Mouse (Mus musculus) R1 (cell line): ENCODE measurements around the gene Atp6v0b.

Experiments
- DNase-seq: peaks from one replicate; pipeline ENCODE4 v3.0.0-alpha.2; 2018; ENCODE audit warnings: low read depth, low spot score

The Atp6v0b gene

DNA sequence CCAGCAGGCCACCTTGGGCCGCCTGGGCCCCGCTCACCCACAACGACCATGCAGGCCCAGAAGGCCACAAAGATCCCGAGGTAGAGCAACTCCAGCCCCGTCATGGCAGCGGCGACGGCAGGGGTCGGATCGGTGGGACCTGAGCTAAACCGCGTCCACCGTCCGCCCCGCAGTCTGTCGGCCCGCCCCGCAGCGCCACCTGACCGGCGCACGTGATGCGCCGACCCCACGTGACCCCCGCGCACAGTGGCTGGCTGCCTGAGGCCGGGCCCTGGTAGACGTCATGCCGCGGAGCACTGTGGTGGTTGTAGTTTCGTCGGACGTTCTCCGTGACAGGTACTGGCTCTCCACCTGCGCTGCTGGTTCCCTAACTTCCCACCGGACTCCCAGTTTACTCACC is at the start of gene Atp6v0b:
TSS of gene Atp6v0b (minus strand) at position 201 of the 400 bp plus-strand sequence.
- peak; percentile 91 for DNase-seq

DNA sequence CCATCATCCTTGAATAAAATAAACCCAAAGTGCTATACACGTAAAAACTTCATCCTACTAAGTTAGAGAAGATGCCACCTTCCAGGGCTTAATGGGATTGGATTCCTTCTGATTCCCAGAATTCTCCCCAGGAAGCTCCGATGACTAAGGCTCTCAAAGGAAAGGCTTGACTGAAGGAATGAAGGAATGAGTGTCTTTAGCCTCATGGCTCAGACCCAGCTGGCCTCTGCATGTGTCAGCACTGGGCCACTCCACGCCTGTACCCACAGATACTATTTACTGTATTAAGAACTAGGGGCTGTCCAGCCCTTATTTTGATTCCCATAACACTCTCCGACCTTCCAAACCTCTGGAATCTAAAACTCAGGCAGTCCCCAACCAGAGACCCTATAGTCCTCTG is 46.9 kb upstream of the Atp6v0b start:
- DNase-seq = no peak

DNA sequence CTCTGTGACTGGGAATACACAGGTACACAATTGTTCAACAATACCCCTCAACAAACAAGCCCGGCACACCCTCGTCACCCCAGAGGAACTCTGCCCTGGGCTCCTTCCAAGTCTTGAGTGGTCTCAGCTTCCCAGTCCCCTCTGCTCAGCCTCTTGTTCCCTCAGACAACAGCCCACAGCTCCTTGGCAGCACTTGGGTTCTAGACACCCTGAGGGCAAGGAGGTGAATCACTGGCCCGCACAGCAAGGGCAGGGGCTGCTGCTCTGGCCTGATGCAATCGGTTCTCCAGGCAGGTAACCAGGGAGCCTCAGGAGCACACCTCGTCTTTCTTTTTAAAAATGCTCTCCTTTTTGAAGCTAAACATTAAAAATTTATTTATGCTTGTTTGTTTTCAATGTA is 46.1 kb upstream of the Atp6v0b start:
- DNase-seq = no peak

DNA sequence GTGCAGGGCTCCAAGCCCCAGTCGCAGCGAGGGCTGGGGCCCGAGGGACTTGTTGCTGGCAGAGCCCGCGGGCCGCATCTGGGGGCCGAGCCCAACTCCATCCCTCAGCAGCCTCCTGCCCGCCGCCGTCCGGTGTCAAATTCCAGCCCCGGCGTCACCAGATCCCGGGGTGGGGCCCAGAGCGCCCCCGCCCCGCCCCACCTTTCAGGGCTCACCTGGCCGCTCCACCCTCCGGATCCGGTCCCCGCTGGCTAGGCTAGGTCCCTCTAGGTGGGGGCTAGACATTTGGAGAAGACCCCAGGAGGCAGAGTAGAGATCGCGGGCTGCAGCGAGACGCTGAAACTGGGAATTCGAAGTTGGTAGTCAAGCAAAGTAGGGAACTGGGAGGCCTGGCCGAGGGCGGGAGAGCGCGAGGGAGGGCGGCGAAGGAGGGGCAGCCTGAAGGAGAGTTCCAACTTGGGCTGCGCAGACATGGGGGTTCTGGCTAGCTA is 42.3 kb upstream of the Atp6v0b start, which contains the start of gene Artn:
TSS of gene Artn (minus strand) at position 373 of the 491 bp plus-strand sequence.
- peak; percentile 58 for DNase-seq

DNA sequence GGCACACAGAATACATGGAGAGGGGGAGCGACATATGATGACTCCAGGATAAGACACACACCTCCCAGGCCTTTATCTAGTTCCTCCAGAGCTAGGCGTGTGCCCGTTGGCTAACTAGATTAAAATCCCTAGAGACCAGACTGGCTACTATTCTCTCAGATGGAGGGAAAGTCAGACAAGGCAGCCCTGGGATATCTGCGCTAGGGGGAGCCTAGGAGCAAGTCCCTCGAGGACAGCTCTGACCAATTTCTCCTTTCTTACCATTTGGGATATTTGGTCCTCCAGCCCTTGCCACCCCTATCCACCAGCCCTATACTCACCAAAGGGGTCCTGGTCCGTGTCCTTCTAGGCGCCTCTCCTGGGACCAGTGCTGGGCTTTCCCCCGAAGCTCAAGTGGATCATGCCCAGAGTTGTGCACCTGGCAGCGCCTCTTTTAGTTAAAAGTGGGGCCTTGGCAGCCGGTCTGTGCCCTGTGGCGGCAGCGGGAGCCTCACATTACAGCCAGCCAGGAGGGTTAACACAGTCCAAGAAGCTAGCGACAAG is 41.6 kb upstream of the Atp6v0b start:
- DNase-seq = peak; percentile 47

DNA sequence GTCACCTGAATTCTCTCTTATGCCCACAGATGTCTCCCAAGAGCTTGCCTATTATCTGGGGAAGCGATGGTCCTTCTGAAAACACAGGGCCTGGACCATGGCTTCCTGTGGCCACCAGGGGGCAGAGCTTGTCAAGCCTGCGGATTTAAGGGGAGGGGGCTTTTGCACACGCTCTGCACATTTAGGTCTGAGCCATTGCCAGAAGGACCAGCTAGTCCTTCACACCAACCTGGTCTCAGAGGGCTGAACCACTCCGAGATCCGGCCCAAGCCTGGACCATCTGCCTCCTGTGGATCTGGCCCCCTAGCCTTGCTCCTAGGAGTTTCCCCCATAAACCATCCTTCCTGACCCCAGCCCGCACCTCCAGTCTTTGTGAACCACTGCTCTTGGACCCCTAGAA is 41.1 kb upstream of the Atp6v0b start:
- DNase-seq = peak; percentile 76

DNA sequence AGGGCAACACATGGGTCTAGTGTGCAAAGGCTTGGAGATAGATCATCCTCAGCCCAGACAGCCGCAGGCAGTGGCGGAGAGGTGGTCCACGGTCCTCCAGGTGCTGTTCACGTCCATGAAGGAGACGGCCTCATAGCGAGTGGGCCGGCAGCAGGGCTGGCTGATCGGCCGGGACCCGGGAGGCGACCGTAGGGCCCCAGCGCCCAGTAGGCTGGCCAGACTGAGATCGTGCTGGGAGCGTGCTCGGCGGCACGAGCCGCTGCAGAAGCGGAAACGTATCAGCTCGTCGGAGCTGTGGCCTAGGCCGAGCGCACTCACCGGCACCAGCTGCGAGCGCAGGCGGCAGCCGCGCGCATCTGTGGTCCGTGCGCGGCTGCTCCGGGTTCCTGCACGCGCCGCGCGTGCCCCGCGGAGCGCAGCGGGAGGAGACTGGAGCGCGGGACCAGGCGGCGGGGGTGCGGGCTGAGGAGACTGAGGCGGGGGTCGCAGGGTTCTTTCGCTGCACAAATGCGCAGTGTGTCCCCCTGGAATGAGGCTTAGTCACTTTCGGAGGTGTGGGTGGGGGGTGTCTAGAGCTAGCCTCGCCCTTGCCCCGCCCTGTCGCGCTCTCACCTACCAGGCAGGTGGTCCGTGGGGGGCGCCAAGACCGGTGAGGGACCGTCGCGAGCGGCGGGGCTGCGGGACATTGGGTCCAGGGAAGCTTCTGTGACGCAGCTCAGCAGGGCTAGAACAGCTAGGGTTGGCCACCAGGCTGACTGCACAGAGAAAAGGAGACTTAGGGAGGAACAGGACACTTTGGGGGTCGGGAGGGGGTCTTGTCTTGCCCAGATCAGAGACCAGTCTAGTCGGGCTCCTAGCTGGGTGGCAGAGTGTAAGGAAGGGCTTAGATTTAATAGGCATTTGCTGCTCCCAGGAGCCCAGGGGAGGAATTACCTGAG is 39.7 kb upstream of the Atp6v0b start:
- DNase-seq = peak; percentile 42

DNA sequence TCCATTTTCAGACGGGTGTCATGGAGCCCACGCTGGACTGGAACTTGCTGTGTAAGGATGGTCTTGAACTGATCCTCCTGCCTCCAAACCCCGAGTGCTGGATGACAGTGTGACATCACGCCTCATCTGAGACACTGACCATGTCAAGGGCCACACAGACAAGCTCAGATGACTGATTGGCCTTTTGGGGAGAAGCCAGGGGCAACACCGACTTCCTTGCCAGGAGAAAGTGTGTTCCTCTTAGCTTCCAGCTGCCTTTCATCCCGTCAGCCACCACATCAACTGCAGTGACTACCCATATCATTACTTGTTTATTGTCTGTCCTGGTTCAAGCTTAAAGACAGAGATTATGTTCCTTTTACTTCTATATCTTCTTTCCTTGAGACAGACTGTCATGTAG is 37.8 kb upstream of the Atp6v0b start:
- DNase-seq = no peak

DNA sequence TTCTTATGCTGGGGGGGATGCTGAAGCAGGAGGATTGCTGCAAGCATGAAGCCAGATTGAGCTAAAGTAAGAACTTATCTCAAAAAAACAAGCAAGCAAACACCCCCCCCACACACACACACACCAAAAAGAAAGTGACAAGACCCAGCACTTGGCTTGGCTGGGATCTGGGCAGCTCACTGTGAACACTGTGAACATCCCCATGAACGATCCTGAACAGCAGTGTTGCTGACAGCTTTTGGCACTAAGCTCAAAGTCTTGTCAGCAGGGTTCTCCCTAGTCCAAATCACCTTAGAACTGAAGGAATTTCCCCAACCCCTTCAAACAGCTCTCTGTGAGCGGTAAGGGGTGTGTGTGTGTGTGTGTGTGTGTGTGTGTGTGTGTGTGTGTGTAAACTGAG is 36.3 kb upstream of the Atp6v0b start:
- DNase-seq = no peak

DNA sequence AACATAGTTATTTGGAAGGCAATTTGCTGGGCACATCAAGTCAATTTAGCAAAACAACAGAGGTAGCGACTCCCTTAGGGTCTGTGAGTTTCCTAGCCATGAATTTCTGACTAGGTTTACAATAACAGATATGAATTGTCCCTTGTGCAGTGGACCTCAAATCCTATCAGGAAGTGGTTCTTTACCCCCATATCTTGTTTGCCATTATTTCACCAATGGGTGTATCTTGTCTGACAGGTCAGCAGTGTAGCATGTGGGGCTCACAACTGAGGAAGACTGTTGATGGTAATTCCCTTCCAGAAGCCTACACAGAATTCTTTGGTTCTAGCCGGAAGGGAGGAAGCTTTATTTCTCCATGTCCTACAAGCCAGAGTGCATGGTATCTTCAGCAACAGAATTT is 34.2 kb upstream of the Atp6v0b start:
- no peak for DNase-seq

DNA sequence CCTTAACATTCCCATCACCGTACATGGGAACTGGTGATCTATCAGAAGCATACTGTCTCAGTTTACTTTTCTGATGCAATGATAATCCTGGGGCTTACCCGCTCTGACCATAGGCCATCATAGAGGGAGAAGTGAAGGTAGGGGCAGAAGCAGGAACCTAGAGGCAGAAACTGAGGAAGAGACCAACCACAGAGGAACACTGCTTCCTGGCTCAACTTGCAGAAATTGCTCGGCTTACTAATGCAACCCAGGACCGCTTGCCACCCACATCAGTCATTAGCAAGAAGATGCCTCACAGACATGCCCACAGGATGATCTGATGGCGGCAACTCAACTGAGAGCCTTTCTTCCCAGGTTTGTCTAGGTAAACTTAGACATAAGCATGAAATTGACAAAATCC is 31.6 kb upstream of the Atp6v0b start:
- DNase-seq = no peak

DNA sequence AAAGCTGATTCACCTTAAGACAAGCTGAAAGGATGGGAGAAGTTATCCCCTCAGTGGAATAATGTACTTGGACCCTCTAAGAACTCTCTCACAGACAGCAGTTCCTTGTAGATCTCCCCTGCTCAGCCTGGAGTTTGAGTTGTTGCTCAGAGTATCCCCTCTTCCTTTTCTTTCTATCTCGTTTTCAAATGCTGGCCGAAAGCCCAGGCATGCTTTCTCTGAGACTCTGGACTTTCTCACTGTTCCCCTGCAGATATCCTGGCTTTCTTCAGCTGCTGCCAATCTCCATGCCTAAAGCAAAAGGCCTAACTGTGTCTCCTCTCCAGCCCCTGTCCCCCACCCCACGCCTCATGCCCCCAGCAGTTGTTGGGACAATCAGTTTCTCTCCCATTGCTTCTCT is 31.1 kb upstream of the Atp6v0b start:
- no peak for DNase-seq

DNA sequence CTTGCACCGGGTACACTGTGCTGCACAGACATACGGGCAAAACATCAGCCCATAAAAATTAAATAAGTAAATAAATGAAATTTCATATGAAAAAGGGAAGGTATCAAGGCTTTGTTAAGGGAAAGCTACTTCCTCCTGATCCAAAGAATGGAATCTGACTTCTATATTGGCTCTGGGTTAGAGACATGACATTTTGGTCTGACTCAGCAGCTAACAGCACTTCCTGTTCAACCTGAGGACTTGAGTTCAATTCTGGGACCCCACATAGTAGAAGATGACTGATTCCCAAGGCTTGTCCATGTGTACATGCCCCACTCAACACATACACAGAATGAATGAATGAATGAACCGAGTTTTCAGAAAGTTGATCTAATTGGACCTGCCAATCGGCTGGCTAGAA is 30.7 kb upstream of the Atp6v0b start:
- no peak for DNase-seq

DNA sequence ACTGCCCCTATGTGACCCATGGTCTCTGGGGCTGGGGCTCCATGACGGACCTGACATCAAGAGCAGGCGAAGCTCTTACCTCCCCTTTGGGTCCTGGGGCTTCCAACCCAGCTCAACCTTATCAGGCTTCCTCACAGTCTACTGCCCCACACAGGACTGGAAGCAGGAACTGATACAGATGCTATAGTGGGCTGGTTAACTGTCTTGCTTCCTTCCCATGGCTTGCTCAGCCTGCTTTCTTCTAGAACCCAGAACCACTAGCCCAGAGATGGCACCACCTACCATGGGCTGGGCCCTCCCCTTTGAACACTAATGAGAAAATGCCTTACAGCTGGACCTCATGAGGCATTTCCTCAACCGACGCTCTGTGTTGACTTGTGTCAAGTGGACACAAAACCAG is 30.3 kb upstream of the Atp6v0b start:
- no peak for DNase-seq

DNA sequence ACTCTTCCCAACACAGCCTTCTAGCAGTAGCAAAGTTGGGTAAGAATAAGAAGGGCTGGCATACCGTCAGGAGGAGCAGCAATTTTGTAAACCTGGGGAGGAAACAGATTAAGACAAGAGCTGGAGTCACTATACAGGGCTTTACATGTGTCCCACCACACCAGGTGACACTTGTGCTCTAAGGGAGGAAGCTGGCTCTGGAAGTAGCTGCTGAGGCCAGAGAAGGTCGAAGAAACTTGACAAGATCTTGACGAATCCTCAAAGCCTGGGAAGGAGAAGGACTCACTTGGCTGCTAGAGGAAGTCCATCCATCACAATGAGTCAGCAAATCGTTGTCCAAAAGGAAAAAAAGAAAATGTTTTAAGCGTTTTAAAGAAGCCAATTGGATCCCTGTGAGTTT is 29.3 kb upstream of the Atp6v0b start:
- no peak for DNase-seq

DNA sequence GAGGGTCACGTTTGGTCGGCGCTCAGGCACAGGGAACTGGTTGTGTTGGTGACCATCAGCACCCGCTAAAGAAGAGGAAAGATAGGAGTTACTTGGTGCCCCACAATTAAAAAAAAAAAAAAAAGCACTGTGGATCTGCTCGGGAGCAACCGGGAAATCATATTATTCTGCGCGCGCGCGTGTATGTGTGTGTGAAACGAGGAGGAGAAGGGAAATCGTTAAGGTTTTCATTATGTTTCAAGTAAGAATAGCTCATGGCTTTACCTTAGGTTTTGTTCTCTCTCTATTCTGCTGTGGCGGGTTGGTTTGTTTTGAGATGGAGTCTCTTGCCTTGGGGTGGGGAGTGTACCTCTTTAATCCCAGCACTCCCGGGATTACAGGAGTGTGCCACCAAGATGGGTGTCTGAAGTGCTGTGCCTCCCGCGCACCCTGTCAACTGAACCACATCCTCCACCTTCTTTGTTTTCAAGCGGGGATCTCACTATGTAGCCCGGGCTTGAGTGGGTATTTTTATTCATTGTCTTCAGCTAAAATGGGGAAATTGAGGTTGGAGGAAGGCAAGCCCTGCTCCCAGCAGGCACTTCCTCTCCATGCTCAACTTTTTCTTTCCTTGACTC is 28.5 kb upstream of the Atp6v0b start:
- peak; percentile 37 for DNase-seq

DNA sequence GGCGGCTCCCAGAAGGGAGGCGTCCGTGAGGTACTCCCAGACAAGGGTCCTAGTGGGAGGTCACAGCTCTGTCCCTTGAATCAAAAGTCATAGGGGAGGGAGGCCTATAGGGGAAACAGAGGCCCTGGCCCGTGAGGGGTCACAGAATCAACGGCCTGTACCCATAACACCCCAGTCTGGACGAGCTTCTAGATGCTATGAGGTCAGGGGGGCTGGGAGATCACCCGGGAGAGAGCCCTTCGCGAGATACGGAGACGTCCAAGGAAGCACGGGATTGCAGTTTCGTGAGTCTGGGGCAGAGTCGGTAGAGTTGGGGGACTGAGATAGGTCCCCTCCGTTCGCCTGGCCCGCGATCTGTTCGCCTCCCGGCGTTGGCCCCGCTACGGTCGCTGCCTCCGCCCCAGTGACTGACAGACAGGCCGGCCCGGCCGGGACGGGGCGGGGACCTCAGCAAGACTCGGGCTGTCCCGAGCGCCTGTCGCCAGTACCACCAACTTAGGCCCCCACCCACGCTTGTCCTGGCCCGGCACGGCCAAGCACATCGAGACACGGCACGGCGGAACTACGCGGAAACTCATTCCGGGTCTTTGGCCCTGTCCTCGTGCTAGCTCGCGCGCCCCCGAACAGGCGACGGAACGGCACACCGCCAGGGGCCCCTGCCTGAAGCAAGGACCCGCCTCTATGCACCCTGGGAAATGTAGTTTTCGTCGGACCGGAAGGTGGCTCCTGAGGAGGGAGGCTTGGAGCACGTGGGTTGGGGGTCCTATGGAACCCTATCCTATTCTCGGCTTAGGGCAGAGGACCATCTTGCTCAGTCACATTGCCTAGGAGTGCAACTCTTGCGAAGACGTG is 27.7 kb upstream of the Atp6v0b start, which contains the start of gene Ipo13:
TSS of gene Ipo13 (minus strand) at position 409 of the 852 bp plus-strand sequence.
- DNase-seq = peak; percentile 96

DNA sequence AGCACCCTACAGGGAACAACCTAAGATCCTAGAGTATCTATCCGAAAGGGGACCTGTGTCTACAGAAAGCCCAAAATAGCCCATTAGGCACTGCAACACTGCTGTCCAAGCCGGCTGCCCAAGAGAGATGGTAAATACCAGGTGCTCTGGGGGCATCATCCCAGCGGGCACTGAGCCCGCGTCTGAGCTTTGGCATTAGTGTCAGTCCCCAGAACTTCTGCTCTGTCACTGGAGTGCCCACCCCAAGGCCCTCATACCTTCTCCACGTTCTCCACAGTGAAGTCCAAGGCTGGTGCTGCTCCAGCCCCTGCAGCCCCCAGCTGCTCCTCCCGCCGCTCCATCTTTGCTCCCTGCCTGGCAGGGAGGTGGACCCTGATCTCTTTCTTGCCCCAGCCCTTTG is 26.9 kb upstream of the Atp6v0b start:
- DNase-seq = no peak

DNA sequence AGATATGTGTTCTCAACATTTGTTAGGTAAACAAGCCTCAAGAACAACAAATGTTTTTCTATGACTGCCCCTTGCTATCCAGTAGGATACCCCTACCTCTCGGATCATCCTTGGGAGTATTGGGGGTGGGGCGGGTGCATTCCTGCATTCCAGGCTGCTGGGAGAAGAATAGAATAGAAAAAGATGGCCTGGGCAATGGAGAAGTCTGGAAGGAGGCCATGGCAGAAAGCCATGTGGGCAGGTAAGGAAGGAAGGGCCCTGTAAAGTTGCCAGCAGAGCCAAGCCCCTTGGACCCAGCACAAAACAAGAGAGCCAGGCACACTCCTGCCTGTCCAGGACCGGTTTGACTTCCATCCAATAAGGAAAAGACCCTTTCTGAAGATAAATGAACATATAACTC is 26.3 kb upstream of the Atp6v0b start:
- DNase-seq = peak; percentile 60

DNA sequence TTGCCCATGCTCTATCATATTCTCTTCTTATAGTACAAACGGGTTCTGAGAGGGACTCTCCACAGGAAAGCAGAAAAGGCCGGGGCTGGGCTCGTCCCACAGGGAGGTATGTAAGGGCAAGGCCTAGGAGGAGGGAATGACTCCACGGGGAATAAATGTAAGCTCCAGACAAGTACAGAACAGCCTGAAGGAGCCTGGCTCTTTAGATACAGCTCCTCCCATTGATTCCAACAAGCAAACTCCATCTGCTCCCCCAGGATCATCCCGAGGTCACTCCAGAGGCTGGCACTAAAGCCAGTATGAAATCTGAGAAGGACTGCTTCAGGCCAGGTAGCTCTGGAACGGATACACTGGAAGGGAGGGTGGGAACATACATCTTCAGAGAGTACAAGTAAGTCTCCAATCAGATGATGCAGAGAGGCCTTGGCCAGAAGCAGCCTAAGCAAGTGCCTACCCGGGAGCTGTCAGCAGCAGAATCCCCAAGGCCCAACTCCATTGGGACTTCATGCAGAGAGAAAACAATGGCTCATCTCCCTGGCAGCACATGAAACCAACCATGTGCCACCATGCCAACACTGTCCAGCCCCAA is 25.6 kb upstream of the Atp6v0b start:
- DNase-seq = no peak

DNA sequence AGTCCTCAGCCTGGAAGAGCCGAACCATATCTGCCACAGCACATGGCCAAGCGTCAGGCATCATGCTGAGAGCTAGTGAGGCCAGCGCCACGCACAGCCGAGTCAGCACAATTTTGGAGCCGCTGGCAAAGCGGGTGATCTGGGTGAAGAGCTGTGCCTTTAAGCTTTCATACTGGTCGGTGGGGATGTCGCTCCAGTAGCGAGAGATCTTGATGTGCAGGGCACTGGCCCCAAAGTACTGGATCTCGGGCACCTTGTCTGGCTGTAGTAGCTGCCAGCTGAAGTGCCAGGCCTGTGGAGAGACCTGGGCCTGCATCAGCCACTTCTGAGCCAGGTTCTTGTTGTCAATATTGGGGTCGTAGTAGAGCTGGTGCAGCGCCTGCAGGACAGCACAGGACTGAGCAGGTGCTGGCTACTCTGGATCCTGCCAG is 25.0 kb upstream of the Atp6v0b start:
- DNase-seq = no peak
